Mouse (Mus musculus) testis, postnatal 10 days (tissue): ENCODE data around the gene Tnfaip8l2.
"Not testable (repeated sequence)": the region's sequence is repeated elsewhere in the genome, so short reads cannot be mapped to it uniquely, and the experiment has no call there.

ENCODE experiments used
- DNase-seq: peaks from one replicate; pipeline ENCODE4 v3.0.0; 2021; ENCODE audit warnings: low spot score

The Tnfaip8l2 gene

GRCm38 (mm10) chr3:95159987-95160963 lies 18.1 kb upstream of the Tnfaip8l2 start, which contains the start of gene Sema6c:
Gene Sema6c, plus strand, starts transcription at chr3:95160457.
- peak; percentile 94 for DNase-seq

- no peak for DNase-seq
Observed at GRCm38 (mm10) chr3:95159511-95159986, 17.4 kb upstream of the Tnfaip8l2 start.

DNA sequence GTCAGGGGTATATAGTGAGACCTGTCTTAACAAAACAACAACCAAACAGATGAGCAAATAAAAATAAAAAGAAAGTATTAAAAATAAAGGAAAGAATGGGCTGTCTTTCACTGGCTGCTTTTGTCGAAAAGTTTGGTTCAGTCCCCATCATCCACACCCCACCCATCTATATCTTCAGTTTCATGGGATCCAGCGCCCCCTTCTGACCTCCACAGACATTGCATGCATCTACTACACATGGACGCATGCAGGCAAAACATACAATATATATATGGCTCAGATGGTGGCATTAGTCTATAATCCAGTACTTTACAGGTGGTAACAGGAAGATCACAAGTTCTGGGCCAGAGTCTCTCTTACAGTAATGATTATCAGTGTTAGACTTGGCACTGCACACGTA lies 11.7 kb upstream of the Tnfaip8l2 start:
- DNase-seq = peak; percentile 66

- DNase-seq = no peak
Observed at GRCm38 (mm10) chr3:95147924-95148323, 5.8 kb upstream of the Tnfaip8l2 start.

GRCm38 (mm10) chr3:95142617-95143011 lies 454 bp upstream of the Tnfaip8l2 start:
- peak; percentile 92 for DNase-seq

- no peak for DNase-seq
Observed at GRCm38 (mm10) chr3:95141474-95141873, 686 bp downstream of the Tnfaip8l2 start.

DNA sequence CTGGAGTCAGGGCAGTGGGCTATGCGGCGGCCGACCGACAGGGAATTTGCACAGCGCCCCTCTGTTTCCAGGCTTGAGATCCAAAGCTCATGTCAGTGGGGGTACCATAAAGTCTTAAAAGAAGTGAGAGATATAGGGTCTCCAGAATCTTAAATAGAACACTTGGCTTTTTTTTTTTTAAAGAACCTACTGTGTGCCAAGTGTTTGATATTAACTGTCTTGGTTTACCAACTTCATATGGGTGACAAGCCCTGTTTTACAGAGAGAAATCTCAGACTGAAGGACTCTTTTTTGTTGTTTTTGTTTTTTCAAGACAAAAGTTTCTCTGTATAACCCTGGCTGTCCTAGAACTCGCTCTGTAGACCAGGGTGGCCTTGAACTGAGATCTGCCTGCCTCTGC lies 1.4 kb downstream of the Tnfaip8l2 start:
- DNase-seq = no peak

- DNase-seq = no peak
Observed at GRCm38 (mm10) chr3:95140289-95140595, 1.9 kb downstream of the Tnfaip8l2 start.

DNA sequence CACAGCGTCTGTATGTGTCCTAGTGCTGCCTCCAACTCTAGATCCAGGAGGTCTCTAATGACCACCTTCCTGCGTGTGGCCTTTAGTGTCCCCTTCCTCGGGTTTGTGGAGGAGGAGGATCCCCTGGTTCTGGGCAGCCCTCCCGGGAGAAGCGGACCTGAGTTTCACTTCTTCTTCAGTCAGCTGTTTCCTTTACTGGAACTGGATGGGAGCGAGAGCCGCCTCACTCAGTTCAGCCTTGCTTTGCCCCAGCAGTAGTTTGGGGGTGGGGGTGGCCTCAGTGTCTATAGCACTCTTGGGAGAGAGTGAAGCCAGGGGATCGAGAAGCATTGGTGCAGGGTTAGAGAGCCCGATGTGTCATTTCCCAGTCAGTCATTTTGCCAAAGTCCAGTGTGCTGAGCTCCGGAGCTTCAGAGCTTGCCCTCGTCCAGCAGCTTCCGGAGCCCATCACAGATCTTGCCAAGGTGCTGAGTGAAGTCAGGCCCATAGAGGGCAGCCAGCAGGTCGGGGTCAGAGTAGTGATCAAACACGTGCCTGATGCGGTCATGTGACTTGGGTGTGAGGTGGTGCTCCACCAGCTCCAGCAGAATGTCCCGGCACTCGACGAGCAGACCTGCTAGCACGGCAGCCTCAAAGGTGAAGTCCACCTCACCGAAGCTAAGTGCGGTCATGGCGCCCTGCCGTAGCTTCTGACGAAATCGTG lies 2.4 kb downstream of the Tnfaip8l2 start:
- peak; percentile 43 for DNase-seq

DNA sequence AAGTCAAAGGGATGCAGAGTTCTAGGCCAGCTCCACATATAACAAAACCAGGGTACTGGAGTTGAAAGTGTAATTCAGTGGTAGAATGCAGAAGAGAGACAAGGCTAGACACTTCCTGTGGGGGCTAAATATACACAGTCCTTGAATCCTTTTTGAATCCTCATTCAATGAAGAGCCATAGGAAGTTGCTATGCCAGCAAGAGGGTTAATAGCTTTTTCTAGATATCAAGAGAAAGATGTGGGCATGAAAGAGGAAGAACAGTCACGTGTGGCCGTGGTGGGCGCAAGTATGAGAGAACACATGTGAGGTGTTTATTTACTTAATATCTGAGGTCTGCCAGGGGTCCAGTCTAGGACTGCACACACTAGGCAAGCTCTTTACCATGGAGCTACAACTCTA lies 5.8 kb downstream of the Tnfaip8l2 start:
- DNase-seq = no peak

DNA sequence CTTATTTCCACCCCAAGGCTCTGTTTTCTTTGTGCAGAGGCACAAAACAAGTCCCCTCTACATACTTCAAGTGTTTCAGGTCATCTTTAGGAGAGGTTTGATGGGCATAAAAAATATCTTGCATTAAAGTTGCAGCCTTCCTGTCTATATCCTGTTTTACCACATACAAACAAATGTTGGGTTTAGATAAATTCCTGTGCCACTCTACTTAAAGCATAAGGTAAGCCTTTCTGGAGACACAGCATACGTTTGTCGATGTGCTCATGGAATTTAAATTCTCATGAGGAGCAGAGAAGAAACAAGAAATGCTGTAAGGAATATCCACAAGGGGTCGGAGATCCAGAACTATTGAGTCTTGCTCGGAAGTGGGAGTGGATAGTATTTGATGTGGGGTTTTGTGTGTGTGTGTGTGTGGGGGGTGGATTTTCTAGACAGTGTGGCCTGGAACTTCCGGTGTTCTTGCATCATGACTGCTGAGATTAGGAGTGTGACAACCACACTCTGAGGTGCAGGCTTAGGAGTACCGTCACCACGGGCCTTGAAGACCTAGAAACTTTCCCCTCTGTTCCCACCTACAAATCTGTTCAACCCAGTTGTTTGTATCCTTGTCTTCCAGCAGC lies 6.6 kb downstream of the Tnfaip8l2 start:
- no peak for DNase-seq

DNA sequence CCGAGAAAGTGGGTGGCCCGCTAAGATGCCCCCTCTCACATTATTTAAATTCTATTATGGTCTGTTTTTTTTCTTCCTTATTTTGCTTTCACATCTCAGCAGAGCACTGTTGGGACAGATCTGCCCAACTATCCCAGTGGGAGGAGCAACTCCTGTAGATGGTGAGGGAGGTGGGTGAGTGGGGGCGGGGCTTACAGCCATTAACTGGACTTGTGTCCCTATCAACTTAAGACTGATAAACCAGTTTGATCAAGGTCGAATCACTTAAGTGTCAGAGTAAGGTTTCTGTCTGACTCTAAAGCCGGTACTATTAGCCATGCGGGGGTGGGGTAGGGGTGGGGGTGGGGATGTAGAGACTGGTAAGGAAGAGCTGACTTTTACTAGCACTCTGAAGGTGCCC lies 7.1 kb downstream of the Tnfaip8l2 start:
- DNase-seq = peak; percentile 83

DNA sequence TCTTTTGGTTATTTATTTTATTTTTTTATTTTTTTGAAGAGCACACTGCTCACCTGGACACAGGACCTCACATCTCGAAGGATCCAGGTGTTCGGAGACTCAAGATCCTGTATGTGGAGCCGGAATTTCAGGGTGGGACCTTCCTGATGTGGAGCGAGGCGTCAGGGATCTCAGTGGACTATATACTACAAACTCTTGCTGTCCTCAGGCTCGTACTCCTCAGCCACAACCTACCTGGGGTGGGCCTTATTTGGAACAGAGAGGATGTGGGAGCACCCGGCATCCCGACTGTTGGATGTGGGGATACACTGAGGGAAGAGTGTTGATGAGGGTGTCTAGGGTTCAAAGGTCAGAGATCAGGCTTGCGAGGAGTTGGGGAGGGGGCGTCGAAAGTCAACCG lies 8.0 kb downstream of the Tnfaip8l2 start:
- DNase-seq = not testable (repeated sequence)

- peak; percentile 85 for DNase-seq
Observed at GRCm38 (mm10) chr3:95133680-95134101, 8.5 kb downstream of the Tnfaip8l2 start, which contains the start of the genes Scnm1 and Lysmd1. Gene Scnm1, minus strand, starts transcription at chr3:95134011. Gene Lysmd1, plus strand, starts transcription at chr3:95134088.

GRCm38 (mm10) chr3:95133176-95133575 lies 9.0 kb downstream of the Tnfaip8l2 start:
- no peak for DNase-seq

GRCm38 (mm10) chr3:95132389-95132788 lies 9.8 kb downstream of the Tnfaip8l2 start:
- not testable (repeated sequence) for DNase-seq

DNA sequence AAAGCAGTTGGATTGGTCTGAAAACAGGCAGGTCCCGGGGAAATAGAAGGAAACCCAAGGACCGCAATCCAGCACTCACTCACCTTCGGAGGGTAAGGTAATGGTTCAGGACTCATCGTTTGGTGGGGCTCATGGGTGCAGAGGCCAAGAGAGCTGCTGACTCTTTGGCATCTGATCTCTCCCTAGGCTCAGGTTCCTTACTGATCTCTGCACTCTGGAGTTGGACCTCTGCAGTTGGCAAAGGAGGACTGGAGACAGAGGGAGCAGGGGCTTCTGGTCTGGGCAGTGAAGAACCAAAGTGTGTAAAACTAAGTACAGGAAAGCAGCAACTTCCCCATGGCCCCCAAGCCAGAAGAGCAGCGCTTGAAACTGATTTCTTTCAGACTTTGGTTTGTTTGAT lies 12.1 kb downstream of the Tnfaip8l2 start:
- no peak for DNase-seq

DNA sequence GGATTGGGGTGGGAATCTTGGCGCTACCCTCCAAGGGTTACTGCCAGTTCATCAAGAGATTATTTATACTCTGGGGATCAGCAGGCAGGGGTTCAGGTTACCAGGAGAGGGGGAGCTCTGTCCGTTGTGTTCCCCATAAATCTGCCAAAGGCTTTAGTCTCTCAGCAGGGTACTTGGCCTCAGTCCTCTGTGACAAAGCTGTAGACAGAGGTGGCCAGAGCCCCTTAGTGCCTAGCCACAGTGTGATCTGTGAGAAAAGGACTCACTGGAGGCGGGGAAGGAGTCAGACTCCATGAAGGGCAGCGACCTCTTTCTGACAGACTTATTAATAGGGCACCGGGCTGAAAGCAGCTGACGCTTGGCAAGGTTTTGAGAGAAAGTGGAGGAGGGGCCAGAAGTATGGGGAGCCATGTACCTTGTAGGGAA lies 12.9 kb downstream of the Tnfaip8l2 start:
- no peak for DNase-seq

DNA sequence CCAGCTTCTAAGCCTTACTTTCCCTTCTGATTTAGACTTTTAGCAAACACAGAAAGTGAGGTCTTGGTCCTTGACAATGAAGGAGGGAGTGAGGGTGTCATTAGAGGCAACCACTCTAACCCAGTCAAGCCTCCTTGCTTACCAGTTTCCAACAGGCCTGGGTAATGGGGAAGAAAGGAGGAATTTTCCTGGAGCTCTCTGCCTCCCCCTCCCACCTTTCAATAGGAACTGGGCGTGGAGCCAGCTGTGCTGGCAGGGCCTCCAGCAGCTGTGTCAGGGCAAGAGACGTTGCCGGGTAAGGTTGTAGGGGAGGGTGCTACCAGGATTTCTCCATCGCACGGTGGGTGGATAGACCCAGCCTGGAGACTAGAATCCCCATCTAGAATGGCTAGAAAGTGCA lies 17.2 kb downstream of the Tnfaip8l2 start:
- DNase-seq = peak; percentile 74

DNA sequence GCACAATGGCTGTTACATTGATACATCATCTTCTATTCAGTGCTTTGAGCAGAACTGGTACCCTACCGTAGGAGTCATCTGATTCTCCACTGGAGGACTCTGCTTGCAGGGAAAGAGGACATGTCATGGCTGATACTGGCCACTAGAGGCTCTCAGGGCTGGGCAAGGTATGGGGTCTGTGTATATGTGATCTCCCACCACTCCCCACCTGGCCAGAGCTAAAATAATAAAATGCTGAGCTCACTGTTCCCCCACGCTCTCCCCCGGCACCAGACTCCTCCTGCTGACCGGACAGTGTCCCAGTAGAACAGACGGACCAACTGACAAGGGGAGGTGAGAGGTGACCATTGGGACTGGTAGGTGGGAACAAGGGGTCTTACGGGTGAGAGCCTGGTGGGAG lies 17.9 kb downstream of the Tnfaip8l2 start, which contains the start of gene Tmod4:
Tmod4 (plus strand) TSS at position 231 of the 400 bp plus-strand sequence.
- DNase-seq = no peak

DNA sequence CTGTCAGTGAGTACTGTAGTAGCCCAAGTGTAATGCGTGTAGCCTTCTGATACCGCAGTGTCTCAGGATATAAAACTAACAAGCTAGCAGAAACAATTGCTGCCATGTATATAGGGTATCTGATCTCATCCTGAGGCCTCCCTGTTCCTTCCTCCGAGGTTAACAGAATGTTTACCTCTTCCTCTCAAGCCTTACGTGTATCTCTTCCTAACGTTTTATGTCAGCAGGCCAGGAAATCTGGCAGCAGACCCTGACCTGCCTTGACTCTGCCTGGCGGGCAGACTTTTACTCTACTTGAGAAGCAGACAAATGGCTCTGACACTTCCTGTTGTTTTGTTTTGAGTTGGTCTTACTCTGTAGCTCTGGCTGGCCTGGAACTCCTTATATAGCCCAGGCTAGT lies 20.6 kb downstream of the Tnfaip8l2 start:
- no peak for DNase-seq

DNA sequence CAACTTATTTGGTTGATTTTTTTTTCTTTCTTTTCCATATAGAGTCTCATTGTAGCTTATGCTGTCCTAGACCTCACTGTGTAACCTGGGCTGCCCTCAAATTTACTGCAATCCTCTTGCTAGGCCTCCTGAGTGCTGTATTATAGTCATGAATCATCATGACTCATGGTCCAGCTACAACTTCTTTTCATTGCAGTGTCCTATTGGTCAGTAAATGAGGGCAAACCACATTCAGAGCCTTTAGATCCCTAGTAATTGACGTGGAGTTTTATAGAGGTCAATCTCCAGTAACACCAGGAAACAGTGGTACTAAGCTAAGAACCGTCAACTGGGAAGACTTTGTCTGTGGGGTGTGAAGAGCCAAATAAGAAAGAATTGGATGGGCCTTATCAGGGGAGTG lies 24.4 kb downstream of the Tnfaip8l2 start:
- DNase-seq = no peak
